Mouse (Mus musculus) brain, embryonic 14.5 days (tissue): ENCODE results near the gene Eps8.

ENCODE experiments used
- CTCF ChIP-seq: fragments of 200-500 bp; IDR thresholded peaks from 2 replicates; pipeline ENCODE4 v1.5.1; 2012; ENCODE audit warnings: inconsistent platforms, mild to moderate bottlenecking, moderate library complexity, borderline replicate concordance; ENCODE audit not compliant: insufficient read depth, insufficient read length; ENCODE audit errors: extremely low read depth
- POLR2A ChIP-seq: fragments of 200-500 bp; IDR thresholded peaks from 2 replicates; pipeline ENCODE4 v1.6.1; 2012; ENCODE audit warnings: mild to moderate bottlenecking, inconsistent platforms, borderline replicate concordance; ENCODE audit not compliant: poor library complexity, insufficient read depth, insufficient read length, severe bottlenecking; ENCODE audit errors: extremely low read depth

- TF ChIP-seq CTCF (no peak), POLR2A (no peak)
These were observed 84.7 kb downstream of the Eps8 start for GRCm38 (mm10) chr6:137570019-137570418.
